Mouse (Mus musculus) midbrain, embryonic 10.5 days (tissue): Measurements from ENCODE around the gene Ifitm6. TPM values are rescaled to one million over a fixed set of nuclear protein-coding genes. Genes with fewer than 3 reads are reported as not detected.
"Not testable (repeated sequence)": the region's sequence is repeated elsewhere in the genome, so short reads cannot be mapped to it uniquely, and the experiment has no call there.

ENCODE experiments used
- DNase-seq: peaks from one replicate; pipeline ENCODE4 v3.0.0-alpha.2; 2017; ENCODE audit warnings: low spot score
- H3K27ac ChIP-seq: fragments of 300-500 bp; sonication (generic); replicated peaks from 2 replicates; pipeline ENCODE4 v1.5.1; 2016; ENCODE audit warnings: mild to moderate bottlenecking
- H3K27me3 ChIP-seq: fragments of 300-500 bp; sonication (generic); 2 replicates; pipeline ENCODE4 v1.6.1; 2016; ENCODE audit warnings: low read depth, mild to moderate bottlenecking; ENCODE audit not compliant: poor library complexity, severe bottlenecking
- H3K36me3 ChIP-seq: fragments of 300-500 bp; sonication (generic); 2 replicates; pipeline ENCODE4 v1.6.1; 2016; ENCODE audit warnings: mild to moderate bottlenecking, moderate library complexity
- H3K4me1 ChIP-seq: fragments of 300-500 bp; sonication (generic); 2 replicates; pipeline ENCODE4 v1.6.1; 2016
- H3K4me3 ChIP-seq: fragments of 300-500 bp; sonication (generic); 2 replicates; pipeline ENCODE4 v1.5.1; 2016; ENCODE audit warnings: mild to moderate bottlenecking, moderate library complexity
- H3K9me3 ChIP-seq: fragments of 300-500 bp; sonication (generic); replicated peaks from 2 replicates; pipeline ENCODE4 v1.6.1; 2016; ENCODE audit warnings: mild to moderate bottlenecking
- WGBS: fragments of 180-500 bp; shearing (Covaris S2); methylation state at CpG from one replicate; pipeline ENCODE4 v1.1.7; 2016; 5-methylcytosine and 5-hydroxymethylcytosine counted together
- polyA plus RNA-seq: library from polyadenylated mRNA; unstranded; fragments of >200 nt; fragmentation: Nextera tagmentation; extraction: Ambion mirVana; gene quantifications from 2 replicates; pipeline ENCODE4 v1.2.1, GENCODE M21; 2016

The Ifitm6 gene
- polyA plus RNA-seq, result 0.21 TPM in 1 of 2 replicates, not detected in the other

- WGBS, result 88% methylated on average over 1 of the region's 1 CpGs
- DNase-seq, H3K27me3 ChIP-seq, H3K36me3 ChIP-seq, H3K27ac ChIP-seq, H3K9me3 ChIP-seq, H3K4me3 ChIP-seq, H3K4me1 ChIP-seq: not testable (repeated sequence)
Observed at GRCm38 (mm10) chr7:141017824-141018223, at the start of gene Ifitm6. Gene Ifitm6, minus strand, starts transcription at chr7:141017924.

DNA sequence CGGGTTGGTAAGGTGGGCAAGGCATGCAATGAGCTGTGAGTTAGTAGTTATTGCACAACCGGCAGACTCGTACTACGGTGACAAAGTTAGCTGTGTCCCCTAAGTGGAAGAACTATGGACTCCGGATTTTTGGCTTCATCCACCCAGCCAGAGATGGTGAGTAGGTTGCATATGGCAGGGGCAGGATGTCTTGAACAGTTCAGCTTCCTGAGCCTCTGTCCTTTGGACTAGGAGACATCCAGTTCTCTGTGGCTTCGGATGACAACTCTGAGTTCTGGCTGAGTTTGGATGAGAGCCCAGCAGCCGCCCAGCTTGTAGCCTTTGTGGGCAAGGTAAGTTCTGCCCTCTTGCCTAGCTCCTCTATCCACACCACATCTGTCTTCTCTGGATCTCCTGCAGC, 46.9 kb upstream of the Ifitm6 start:
- no peak overlapping the region for H3K27ac ChIP-seq
- no peak overlapping the region for H3K4me3 ChIP-seq
- peaks cover 39% of the 10 kb centered on the region for H3K4me1 ChIP-seq
- H3K27me3 ChIP-seq, result peaks cover 23% of the 10 kb centered on the region
- H3K9me3 ChIP-seq, result no peaks in the 10 kb centered on the region
- no peak for DNase-seq
- WGBS, result 92% methylated on average over 7 of the region's 7 CpGs
- peaks cover 66% of the 10 kb centered on the region for H3K36me3 ChIP-seq

GRCm38 (mm10) chr7:141064175-141064574, 46.5 kb upstream of the Ifitm6 start:
- H3K27ac ChIP-seq, result no peak overlapping the region
- H3K36me3 ChIP-seq, result peaks cover 66% of the 10 kb centered on the region
- no peak for DNase-seq
- 88% methylated on average over 7 of the region's 7 CpGs for WGBS
- H3K27me3 ChIP-seq, result peaks cover 21% of the 10 kb centered on the region; the same call in 1 of the 2 replicates
- H3K4me1 ChIP-seq, result peaks cover 38% of the 10 kb centered on the region
- H3K4me3 ChIP-seq, result no peak overlapping the region
- no peaks in the 10 kb centered on the region for H3K9me3 ChIP-seq

DNA sequence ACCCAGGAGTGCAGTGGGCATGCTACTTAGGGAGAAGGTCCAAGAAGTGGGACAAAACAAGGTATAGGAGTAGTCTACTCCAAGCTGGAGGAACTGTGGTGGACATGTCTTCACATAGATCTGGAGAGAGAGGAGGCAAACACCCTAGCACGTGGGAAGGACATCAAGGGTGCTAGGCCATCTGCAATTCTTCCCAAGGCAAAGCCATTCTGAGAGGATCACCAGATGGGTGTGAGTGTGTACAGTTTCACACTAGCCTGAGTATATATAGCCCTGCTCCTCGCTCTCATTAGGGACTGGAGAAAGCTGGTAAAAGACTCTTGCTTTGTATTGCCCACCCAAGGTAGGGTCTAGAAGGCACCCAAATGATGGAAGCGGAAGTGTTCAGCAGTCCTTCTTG, 45.6 kb upstream of the Ifitm6 start:
- peaks cover 64% of the 10 kb centered on the region for H3K36me3 ChIP-seq
- peaks cover 38% of the 10 kb centered on the region for H3K4me1 ChIP-seq
- 90% methylated on average over 3 of the region's 3 CpGs for WGBS
- H3K9me3 ChIP-seq, result no peaks in the 10 kb centered on the region
- no peak overlapping the region for H3K4me3 ChIP-seq
- no peak overlapping the region for H3K27ac ChIP-seq
- no peak for DNase-seq
- H3K27me3 ChIP-seq, result peaks cover 14% of the 10 kb centered on the region; the same call in 1 of the 2 replicates

DNA sequence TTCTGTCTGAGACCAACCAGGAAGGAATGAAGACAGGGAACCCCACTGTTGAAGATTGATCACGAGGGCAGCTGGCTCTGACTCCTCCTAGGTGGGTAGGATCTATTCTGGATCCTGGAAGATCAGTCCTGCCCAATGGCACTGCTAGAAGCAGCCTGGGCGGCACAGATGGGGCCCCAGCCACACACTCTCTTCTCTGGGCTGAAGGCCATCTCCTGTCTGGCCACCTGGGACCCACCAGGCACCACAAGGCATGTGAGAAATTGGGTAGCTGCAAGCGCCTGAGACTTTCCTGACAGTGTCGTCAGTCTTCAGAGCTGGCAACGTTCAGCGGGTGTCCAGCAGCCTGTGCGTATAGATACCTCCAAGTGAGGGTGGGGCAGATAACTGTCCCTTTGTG, 44.8 kb upstream of the Ifitm6 start:
- no peak overlapping the region for H3K27ac ChIP-seq
- no peaks in the 10 kb centered on the region for H3K9me3 ChIP-seq
- peaks cover 58% of the 10 kb centered on the region for H3K36me3 ChIP-seq
- H3K4me1 ChIP-seq, result peaks cover 38% of the 10 kb centered on the region
- WGBS, result 90% methylated on average over 7 of the region's 7 CpGs
- DNase-seq, result no peak
- peak overlapping the region; percentile 91 for H3K4me3 ChIP-seq
- peaks cover 14% of the 10 kb centered on the region; the same call in 1 of the 2 replicates for H3K27me3 ChIP-seq

GRCm38 (mm10) chr7:141061269-141061692, 43.6 kb upstream of the Ifitm6 start:
- Histone ChIP-seq H3K9me3 (no peaks in the 10 kb centered on the region), H3K27ac (peak overlapping the region; percentile 98), H3K36me3 (peaks cover 58% of the 10 kb centered on the region), H3K27me3 (peaks cover 14% of the 10 kb centered on the region; the same call in 1 of the 2 replicates), H3K4me3 (peak overlapping the region; percentile 91), H3K4me1 (peaks cover 38% of the 10 kb centered on the region)
- peak; percentile 65 for DNase-seq
- under 1% methylated on average over 37 of the region's 37 CpGs for WGBS

GRCm38 (mm10) chr7:141060426-141061242, 42.9 kb upstream of the Ifitm6 start, which contains the start of gene B4galnt4:
Gene B4galnt4, plus strand, starts transcription at chr7:141061104.
- Histone ChIP-seq H3K27ac (peak within 1 kb of the TSS; percentile 98), H3K9me3 (0 out of 2 replicates have a peak, but pooled peaks cover 3% of the 10 kb centered on the region), H3K36me3 (peaks cover 58% of the 10 kb centered on the region), H3K27me3 (peaks cover 14% of the 10 kb centered on the region; the same call in 1 of the 2 replicates), H3K4me1 (peaks cover 38% of the 10 kb centered on the region), H3K4me3 (peak within 1 kb of the TSS; percentile 91)
- peak; percentile 89 for DNase-seq
- WGBS, result 1% methylated on average over 72 of the region's 72 CpGs

GRCm38 (mm10) chr7:141059929-141060328, 42.2 kb upstream of the Ifitm6 start:
- 72% methylated on average over 2 of the region's 2 CpGs for whole genome bisulfite sequencing
- peak overlapping the region; percentile 91 for H3K4me3 ChIP-seq
- 0 out of 2 replicates have a peak, but pooled peaks cover 5% of the 10 kb centered on the region for H3K9me3 ChIP-seq
- H3K27ac ChIP-seq, result peak overlapping the region; percentile 98
- no peak for DNase-seq
- H3K4me1 ChIP-seq, result peaks cover 38% of the 10 kb centered on the region
- H3K27me3 ChIP-seq, result peaks cover 14% of the 10 kb centered on the region; the same call in 1 of the 2 replicates
- peaks cover 52% of the 10 kb centered on the region for H3K36me3 ChIP-seq

DNA sequence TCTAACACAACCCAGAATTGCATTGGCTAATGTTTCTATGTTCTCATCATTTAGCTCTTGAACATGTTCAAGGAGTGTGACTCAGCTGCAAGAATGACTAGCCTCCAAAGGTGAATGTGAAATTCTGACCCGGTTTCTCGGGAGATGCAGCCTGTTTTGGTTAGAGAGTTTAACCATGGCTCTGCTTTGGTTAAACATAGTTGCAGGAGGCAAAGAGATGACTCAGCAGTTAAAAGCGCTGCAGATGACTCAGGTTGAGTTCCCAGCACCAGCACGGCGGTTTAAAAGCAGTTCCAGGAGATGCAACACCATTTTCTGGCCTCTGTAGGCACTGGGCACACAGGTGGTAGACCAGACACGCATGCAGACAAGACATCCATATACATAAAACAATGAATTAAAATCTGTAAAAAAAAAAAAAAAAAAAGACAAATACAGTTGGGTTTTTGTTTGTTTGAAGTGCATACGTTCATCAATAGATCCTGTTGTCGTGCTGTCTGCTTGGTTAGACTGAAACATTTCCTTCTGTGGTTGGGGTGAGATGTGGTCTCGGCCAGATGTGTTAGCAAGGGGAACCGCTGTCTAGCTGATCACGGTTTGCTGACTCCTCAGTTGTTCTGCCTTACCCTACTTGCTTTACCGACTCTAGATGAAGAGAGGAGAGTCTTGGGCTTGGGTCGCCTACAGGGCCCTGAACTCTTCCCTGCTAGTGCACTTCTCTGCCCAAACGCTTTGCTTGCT, 41.0 kb upstream of the Ifitm6 start:
- peaks cover 14% of the 10 kb centered on the region; the same call in 1 of the 2 replicates for H3K27me3 ChIP-seq
- WGBS, result 92% methylated on average over 14 of the region's 14 CpGs
- no peak for DNase-seq
- no peak overlapping the region for H3K27ac ChIP-seq
- H3K36me3 ChIP-seq, result peaks cover 40% of the 10 kb centered on the region
- H3K4me1 ChIP-seq, result peaks cover 38% of the 10 kb centered on the region
- 0 out of 2 replicates have a peak, but pooled peaks cover 5% of the 10 kb centered on the region for H3K9me3 ChIP-seq
- H3K4me3 ChIP-seq, result no peak overlapping the region

DNA sequence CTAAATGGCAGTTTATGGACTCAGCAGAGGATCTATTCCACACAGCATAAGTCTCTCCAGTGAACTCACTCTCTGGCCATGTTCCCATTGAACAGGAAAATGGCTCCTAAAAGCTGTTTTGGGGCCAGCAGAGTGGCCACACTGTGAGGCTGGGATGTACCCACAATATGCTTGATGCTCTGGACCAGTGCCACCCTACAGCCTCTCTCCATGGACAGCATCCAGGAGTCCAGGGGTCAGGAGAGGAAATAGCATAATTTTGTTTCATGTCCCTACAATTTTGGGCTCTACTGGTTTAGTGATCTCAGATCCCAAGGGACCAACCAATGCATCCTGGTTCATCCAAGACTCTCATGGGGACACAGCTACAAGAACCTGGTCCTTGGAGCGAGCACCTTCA, 39.8 kb upstream of the Ifitm6 start:
- Histone ChIP-seq H3K4me3 (no peak overlapping the region), H3K27me3 (peaks cover 14% of the 10 kb centered on the region; the same call in 1 of the 2 replicates), H3K27ac (no peak overlapping the region), H3K4me1 (peaks cover 30% of the 10 kb centered on the region), H3K9me3 (0 out of 2 replicates have a peak, but pooled peaks cover 5% of the 10 kb centered on the region), H3K36me3 (peaks cover 28% of the 10 kb centered on the region)
- no peak for DNase-seq
- WGBS, result 88% methylated on average over 1 of the region's 1 CpGs

GRCm38 (mm10) chr7:141056976-141057375, 39.3 kb upstream of the Ifitm6 start:
- WGBS, result 95% methylated on average over 6 of the region's 6 CpGs
- Histone ChIP-seq H3K27ac (no peak overlapping the region), H3K36me3 (peaks cover 26% of the 10 kb centered on the region), H3K9me3 (0 out of 2 replicates have a peak, but pooled peaks cover 5% of the 10 kb centered on the region), H3K4me3 (no peak overlapping the region), H3K4me1 (peaks cover 25% of the 10 kb centered on the region), H3K27me3 (peaks cover 14% of the 10 kb centered on the region; the same call in 1 of the 2 replicates)
- DNase-seq, result no peak

DNA sequence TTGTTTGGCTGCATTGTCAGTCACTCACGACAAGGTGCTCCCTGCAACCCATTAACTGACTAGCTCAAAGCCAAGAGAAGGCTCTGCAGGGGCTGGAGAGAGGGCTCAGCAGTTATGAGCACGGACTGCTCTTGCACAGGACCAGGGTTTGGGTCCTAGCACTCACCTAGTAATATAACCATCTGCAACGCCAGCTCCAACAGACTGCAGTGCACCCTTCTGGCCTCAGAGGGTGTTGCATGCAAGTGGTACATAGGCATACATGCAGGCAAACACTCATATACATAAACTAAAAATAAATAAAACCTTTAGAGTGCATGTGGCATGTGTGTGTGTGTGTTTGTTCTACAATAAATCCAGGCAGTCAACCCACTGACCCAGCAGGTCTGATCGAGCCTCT, 38.1 kb upstream of the Ifitm6 start:
- Histone ChIP-seq H3K4me1 (peaks cover 13% of the 10 kb centered on the region), H3K27me3 (peaks cover 7% of the 10 kb centered on the region; the same call in 1 of the 2 replicates), H3K27ac (no peak overlapping the region), H3K4me3 (no peak overlapping the region), H3K36me3 (peaks cover 26% of the 10 kb centered on the region), H3K9me3 (0 out of 2 replicates have a peak, but pooled peaks cover 5% of the 10 kb centered on the region)
- WGBS, result 85% methylated on average over 4 of the region's 4 CpGs
- no peak for DNase-seq
